Mouse (Mus musculus) liver, adult 2 months (tissue): Measurements from ENCODE around the gene Ccdc191.

Experiments
- CTCF ChIP-seq: fragments of 200-500 bp; IDR thresholded peaks from 2 replicates; pipeline ENCODE4 v1.5.1; 2011; ENCODE audit warnings: low read depth, low read length, control low read depth
- POLR2A ChIP-seq: fragments of 200-500 bp; IDR thresholded peaks from 2 replicates; pipeline ENCODE4 v1.6.1; 2011; ENCODE audit warnings: low read length, control low read depth; ENCODE audit not compliant: insufficient read depth; ENCODE audit errors: extremely low read depth

- TF ChIP-seq CTCF: no peak
- TF ChIP-seq POLR2A: no peak
Observed at GRCm38 (mm10) chr16:43918867-43919266, 29.3 kb downstream of the Ccdc191 start.
